Mouse (Mus musculus) cerebellum, postnatal 10 days (tissue): ENCODE results near the gene Zfp414.
"Not testable (repeated sequence)": the region's sequence is repeated elsewhere in the genome, so short reads cannot be mapped to it uniquely, and the experiment has no call there.

Source experiments
- DNase-seq, 2 experiments: peaks; one replicate each; pipeline ENCODE4 v3.0.0; 2021; ENCODE audit warnings: mixed read lengths in 2 of 2

Zfp414 gene

DNA sequence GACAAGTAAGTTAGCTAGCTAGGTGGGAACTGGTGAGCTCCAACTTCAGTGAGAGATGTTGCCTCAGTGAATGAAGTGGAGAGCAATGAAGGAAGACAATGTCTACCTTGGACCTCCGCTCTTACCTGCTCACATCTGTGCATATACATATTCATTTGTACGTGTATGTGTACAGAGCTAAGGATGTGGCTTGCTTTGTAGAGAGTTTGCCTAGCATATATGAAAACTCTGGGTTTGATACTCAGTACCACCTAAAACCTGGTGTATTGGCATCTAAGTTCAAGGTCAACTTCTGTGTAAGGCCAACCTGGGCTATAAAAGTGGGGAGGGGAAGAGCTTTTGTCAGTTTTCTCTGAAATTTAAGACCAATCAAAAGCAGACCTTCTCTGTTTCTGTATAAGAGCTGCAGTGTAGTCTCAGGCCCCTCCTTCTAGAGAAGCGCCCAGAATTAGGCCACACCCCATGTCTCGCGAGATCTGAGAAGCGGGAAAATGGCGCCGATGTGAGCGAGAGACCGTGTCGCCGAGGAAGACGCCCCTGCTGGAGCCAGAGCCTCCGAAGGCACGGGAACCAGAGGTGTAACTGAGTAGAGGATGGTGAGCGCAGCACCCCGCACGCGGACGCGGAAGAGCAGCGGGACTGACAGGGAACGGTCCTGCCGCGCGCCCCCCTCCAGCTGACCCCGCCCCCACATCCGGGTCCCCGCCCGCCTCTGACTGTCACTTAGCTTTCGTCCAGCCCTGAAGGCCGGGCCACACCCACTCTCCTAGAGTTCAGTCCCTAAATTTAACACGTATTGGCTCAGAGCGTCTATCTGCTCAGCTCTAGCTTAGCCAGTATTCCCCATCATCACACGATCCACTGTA is at the start of gene Zfp414:
Gene Zfp414, plus strand, starts transcription at position 470 of the 866 bp plus-strand sequence.
- peak; percentile 95 for DNase-seq

DNA sequence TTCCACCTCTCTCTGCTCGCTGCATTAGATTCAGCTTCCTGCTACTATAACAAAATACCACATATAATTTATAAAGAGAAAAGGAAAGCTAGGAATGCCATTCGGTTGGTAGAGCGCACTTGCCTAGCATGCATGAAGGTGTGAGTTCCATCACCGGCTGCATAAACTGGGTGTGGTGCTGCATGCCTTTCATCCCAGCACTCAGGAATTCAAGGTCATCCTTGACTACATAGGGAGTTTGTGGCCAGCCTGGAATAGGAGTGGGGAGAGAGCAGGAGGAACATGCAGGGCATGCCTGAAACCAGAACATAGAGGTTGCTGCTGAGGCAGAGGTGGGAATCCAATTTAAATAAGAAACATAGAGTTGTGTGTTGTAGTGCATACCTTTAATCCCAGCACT is 44.8 kb upstream of the Zfp414 start:
- no peak for DNase-seq

DNA sequence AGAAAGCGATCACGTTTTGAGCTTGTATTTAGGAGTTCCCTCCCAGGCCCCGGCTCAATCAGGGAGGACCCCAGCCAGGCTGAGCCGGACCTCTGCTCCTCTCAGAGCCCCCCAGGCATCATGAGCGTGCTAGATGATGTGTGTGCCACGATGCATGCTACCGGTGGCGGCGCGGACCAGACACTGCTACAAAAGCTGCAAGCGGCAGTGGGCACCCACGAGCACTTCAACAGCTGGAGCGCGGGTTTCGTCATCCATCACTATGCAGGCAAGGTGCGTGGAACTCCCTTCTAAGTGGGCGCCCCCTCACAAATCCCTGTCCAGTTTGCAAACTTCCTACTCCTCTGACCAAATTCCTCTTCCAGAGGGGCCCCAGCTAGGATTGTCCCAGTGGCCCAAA is 42.9 kb upstream of the Zfp414 start:
- no peak for DNase-seq

DNA sequence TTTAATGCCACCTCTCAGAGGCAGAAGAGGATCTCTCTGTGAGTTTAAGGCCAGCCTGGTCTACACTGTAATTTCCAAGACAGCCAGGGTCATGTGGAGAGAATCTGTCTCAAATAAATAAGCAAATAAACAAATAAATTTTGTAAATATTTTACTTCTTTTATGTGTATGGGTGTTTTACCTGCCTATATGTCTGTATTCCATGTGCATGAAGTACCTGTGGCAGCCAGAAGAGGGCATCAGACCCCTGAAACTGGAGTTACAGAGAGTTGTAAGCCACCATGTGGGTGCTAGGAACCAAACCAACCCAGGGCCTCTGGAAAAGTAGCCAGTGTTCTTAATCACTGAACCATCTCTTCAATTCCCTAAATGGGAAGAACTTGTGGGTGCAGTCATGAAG is 31.6 kb upstream of the Zfp414 start:
- DNase-seq = no peak

DNA sequence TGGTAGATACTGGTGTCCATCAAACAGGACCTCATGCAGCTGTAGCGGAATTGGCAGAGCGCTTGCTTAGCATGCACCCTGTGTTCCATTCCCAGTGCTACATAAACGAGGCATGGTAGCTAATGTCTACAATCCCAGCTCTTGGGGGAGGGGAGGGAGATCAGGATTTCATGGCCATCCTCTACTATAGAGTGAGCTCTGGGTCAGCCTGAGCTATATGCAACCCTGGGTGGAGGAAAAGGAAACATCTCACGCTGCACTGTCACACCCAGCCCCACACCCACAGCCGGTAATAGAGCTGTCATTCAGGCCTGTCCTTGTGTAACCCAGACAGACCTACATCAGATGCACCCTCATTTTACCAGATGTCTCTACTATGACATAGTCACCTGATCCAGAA is 30.4 kb upstream of the Zfp414 start:
- DNase-seq = no peak

DNA sequence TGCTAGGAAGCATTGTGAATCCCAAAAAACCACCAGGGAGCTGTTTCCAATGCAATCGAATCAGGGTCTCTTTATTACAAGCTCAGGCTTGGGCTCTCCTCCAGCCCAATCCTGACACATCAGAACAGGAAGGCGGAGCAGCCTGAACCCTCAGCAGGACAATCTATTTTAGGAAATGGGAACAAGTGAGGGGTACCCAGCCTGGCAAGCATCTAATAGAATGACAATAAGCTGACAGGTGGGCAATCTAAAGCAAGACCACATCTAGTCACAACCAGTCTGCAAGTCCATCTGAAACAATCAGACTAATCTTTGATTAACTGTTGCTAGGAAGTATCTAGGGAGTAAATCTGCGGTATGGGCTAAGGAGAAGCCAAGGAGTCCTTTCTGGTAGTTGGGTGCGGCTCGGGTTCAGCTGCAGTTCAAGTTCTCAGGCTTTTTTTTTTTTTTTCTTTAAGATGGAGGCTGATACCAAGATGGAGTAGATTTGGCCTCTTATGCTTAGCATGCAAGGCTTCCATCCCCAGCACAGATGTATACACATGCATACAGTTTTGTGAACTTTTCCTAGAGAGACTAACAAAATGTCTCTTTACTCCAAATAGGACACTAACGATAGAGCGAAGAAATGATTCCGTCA is 28.9 kb upstream of the Zfp414 start:
- peak in 1 of 2 experiments; percentile 6 for DNase-seq

DNA sequence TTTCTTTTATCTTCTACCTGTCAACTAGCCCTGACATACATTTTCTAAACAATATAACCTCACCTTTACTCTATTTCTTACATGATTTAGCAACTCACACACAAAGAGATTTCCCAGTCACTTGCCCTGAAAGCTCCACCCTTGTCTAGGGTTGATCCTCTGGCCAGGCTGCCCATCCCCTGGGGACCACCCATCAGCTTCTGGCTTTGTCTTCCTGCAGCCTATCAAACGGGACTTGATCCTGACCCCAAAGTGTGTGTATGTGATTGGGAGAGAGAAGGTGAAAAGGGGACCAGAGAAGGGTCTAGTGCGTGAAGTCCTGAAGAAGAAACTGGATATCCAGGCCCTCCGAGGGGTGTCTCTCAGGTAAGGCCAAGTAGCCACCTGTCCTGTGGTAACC is 28.1 kb upstream of the Zfp414 start:
- no peak for DNase-seq

DNA sequence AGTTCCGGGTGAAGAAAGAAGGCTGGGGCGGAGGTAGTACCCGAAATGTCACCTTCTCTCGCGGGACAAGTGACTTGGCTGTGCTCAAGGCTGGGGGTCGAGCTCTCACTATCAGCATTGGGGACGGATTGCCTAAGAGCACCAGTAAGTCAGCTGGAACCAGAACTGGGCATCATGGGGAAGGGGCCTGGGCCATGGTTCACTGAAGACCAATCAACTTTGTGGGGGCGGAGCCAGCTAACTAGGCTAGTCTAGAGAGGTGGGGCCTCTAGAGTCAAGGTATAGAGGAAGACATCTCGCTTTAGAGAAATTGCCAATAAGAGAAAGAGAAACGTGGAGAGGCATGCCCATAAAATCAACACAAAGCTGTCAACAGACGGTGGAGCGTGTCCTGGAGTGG is 26.9 kb upstream of the Zfp414 start:
- DNase-seq = no peak

DNA sequence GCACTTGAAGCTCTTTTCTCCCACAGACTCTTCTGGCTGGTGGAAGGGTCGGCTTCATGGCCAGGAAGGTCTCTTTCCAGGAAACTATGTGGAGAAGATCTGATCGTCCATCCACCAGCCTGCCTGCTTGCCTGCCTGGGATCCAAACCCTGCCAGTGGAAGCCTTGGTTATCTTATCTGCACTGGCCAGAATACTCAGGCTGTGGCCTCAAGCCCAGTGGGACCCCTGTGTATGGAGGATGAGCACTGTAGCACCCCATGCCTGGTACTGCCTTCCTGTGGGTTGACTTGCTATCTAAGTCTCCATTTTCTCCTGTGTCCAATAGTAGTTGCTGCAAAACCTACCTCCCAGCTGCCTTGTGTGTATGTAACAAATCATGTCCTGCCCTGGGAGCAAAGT is 21.6 kb upstream of the Zfp414 start:
- no peak for DNase-seq

DNA sequence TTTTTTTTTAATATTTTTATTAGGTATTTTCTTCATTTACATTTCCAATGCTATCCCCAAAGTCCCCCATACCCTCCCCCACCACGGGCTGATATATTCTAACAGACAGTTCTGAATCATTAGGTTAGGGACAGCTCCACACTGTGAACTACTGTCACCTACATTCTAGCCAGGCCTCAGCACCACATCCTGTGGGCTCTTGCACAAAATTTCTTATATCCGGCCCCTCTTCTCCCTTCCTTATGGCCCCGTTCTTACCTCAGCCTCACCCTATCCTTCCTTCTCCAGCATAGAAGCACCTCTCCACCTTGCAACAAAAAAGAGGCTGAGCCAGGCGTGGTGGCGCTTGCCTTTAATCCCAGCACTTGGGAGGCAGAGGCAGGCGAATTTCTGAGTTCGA is 18.3 kb upstream of the Zfp414 start:
- no peak for DNase-seq

DNA sequence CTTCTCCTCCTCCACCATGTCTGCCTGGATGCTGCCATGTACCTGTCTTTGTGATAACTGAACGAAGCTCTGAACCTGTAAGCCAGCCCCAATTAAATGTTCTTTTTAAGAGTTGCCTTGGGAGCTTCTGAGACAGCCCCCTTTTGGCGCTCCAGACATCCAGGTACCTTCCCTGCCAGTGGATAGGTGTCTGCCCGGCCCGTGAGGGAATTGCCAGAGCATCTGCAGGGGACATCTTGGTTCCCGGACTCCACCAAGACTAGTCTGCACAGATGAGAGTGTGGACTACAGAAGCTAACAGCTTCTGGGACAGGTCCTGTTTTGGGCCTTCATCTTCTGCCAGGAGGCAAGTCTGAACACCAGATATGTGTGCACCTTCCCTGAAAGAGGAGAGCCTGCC is 15.2 kb upstream of the Zfp414 start:
- not testable (repeated sequence) for DNase-seq

DNA sequence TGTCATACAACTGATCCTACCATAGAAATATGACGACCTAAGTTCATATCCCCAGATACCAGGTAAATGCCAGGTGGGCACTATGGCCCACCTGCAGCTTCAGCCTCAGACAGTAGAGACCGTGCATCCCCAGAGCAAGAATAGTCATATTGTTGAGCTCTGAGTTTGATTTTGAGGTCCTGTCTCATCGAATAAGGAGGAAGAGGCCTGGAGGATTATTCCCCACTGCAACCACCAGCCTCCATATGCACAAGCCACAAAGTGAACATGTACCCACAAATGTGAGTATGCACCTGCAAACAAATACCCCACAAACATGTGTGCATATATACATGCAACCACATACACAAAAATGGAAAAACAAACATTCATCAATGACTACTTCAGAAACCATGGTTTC is 1.6 kb upstream of the Zfp414 start:
- DNase-seq = no peak

DNA sequence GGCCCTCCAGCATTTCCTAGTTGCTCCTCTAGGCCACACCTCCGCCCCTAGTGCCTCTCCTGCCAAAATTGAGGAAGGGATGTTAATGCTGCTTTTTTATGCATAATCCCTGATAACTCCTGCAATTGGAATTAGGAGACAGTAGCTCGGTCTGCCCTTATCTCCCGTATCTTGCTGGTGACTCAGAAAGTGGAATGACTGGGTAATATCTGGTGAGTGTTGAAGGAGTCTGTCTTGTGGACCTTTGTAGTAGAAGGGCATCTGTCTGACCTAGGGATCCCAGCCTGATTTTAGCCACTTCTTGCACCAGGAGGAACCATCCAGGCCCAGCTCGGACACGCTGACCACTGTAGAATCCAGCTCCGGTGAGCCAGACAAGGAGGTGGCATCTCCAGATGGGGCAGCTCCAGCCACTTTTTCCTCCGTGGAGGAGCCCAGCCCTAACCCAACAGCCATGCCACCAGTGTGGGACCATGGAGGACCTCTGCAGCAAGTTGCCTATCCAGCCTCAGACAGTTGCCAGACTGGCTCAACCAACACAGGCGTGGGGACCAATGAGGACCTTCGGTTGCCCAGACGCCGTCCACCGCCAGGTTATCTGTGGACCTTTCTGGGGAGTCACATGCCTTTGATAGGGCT is 716 bp downstream of the Zfp414 start:
- DNase-seq = peak; percentile 25 to 36

DNA sequence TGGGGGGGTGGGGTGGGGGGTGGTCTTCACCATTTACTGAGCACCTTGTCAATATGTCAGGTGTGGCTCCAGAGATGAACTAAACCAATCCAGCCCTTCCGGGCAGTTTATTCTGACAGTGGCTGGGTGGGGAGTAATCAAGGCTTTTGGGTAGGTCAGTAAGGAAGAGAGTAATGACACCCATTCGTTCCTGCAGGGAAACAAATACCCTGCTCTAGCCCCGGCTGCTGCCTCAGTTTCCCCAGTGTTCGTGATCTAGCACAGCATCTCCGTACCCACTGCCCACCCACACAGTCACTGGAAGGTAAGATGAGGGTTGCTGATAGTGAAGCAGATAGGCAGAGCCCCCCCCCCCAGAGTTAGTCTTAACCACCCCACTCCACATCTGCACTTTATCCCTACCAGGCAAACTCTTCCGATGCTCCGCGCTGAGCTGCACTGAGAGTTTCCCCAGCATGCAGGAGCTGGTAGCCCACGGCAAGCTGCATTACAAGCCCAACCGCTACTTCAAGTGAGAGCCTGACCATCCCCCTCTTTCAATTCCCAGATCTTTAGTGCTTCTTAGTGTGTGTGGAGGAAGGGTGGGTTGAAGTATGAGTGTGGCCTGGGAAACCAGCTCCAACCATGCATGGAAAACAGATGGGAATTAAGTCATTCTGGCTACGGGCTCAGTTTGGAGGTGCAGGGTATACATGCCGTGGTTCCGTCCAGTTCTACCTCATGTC is 1.4 kb downstream of the Zfp414 start:
- DNase-seq = peak in 1 of 2 experiments; percentile 30

DNA sequence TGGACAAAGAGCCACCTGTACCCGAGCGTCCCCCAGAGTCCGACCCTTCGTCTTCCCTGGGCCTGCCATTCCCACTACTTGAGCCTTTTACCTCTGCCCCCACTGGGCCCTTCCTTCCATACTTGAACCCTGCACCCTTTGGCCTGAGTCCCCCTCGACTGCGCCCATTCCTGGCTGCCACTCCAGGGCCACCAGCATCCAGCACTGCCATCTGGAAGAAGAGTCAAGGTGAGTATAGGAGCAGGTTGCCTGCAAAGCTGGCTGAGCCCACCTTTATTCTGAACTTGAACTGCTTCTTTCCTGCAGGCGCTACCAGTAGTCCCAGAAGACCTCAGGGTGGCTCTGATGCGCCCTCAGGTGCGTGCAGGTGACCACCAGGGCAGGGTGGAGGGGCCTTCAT is 2.3 kb downstream of the Zfp414 start:
- DNase-seq = peak; percentile 35 to 51

DNA sequence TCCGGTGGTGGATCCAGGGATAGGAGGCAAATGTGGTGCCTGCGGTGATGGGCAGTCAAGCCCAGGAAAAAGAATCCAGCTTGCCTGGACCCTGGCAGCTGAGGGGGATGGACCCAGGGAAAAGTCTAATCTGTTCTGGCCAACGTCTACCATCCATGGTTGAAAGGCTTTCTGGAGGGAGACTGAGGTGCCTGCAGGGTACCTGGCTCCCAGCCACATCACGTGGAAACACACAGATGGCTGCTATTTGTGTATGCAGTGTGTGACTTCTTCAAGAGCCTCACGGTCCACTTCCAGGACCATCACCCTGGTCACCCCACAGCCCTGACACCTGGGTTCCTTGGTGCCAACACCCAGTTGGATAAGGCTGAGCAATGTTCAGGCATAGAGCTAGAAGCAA is 2.9 kb downstream of the Zfp414 start:
- DNase-seq = peak; percentile 97 to 98

DNA sequence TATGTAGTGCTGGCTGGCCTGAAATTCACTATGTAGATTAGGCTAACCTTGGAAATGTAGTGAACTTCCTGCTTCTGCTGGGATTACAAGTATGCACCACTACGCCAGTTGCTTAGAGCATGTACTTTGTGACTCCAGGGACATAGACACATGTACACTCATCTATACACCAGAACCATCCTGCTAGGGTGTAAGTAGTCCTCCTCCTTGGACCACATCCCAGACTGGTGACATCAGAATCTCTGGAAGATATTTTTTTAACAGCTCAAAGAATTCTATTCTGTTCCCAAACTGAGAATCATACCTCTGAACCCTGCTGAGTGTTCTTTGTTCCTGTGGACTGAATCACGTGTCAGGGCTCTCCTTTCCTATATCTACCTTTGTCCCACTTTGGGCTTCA is 8.1 kb downstream of the Zfp414 start:
- DNase-seq = no peak

DNA sequence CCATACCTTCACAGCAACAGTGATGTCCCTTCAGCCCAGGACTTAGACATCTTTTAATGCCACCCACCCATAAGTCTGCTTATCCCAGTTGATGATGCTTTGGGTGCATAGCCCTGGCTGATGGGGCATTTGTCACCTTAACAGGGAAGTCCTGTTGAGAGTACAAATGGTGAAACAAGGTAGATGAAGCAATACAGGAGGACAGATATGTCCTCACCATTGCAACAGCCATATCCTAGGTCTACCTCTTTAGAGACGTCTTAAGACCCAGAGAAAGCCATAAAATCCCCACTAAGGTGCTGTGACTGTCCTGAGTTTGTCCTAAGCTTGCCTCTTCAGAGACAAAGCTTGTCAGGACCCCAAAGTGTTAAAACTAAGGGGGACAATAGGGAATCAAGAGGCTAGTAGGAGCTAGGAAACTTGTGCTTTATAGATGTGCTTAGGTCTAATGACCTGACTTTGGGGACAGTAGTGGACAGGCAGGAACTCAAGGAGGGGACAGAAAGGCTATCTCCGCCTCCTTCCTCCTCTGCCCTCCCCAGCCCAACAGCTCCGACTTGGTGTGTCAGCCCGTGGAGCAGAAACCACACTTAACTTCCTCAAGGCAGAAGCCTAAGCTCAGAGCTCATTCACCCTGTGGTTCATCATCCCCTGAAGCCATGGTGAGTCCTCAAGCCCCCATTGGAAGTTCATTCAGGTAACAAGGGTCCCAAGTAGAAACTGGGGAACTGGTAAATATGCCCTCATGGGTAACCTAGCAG is 8.8 kb downstream of the Zfp414 start, which contains the start of gene Pram1:
Gene Pram1, plus strand, starts transcription at position 541 of the 761 bp plus-strand sequence.
- no peak for DNase-seq

DNA sequence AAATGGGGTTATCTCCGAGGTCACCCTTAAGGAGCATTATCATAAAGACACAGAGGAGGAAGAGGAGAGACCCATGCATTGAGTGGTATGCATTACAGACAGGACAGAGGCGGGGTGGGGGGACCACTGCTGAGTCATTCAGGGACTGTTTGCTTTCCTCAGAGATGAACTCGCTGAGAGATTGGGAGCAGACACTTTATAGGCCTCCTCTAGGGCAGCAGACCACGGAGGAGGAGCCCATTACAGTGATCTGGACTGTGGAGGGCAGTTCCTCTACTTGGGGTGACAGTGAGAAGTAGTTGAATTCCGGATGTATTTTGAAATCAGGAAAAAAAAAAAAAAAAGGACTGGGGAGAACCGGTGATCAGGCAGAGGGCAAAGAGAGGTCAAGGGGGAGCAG is 10.9 kb downstream of the Zfp414 start:
- DNase-seq = no peak

DNA sequence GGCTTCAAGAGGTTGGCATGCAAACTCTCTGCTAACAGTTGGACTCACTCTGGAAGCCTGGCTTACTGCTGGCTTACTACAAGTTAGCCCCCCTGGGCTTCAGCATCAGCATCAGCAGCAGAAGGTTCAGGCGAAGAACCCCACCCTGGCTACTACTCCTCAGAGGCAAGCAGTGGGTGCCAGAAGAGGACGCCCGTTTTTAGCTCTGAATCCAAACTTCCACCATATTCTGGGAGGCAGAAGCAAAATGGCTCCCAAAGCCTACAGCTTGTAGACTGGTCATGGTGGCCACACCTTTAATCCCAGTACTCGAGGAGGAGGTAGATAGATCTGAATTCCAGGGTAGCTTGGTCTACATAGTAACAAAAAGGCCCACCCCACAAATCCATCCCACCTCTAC is 15.2 kb downstream of the Zfp414 start:
- no peak for DNase-seq

DNA sequence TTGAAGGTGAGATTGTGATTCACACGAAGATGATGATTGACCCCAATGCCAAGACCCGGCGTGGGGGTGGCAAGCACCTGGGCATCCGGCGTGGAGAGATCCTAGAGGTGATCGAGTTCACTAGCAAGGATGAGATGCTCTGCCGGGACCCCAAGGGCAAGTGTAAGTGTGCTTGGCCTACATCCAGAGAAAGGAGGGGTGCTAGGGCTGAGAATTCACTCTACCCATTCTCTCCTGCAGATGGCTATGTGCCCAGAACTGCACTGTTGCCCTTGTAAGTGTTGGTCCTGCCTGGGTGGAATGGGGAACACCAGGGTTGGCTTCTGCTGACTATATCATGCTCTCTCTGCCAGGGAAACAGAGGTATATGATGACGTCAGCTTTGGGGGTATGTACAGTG is 16.2 kb downstream of the Zfp414 start:
- peak in 1 of 2 experiments; percentile 33 for DNase-seq

DNA sequence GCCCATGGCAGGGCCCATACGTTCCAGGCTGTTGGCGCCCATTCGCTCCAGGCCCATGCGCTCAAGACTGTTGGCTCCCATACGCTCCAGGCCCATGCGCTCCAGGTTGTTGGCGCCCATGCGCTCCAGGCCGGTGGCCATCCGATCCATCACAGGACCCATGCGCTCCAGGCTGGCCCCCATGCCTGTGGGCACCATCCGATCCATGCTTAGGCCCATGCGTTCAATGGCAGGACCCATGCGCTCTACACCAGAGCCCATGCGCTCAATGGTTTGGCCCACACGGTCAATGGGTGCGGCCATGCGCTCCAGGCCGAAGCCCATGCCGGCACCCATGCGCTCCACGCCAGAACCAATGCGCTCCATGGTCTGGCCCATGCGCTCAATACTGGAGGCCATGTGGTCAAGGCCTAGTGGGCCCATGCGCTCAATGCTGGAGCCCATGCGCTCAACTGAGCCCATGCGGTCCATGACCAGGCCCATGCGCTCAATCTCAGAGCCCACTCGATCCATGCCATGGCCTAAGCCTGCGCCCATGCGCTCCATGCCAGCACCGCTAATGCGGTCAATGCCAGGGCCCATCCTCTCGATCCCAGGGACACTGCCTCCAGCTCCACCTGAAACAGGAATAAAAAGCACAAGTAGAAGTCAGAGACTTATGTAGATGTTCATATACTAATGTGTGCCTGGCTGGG is 21.0 kb downstream of the Zfp414 start:
- DNase-seq = no peak
